Mouse (Mus musculus): ENCODE measurements at regions not wholly inside any gene's neighbourhood (a gene's known extent, or its start where the extent isn't known, plus 50 kb on each side); places are given as distances from the start of the nearest gene placed in this dataset.

DNA sequence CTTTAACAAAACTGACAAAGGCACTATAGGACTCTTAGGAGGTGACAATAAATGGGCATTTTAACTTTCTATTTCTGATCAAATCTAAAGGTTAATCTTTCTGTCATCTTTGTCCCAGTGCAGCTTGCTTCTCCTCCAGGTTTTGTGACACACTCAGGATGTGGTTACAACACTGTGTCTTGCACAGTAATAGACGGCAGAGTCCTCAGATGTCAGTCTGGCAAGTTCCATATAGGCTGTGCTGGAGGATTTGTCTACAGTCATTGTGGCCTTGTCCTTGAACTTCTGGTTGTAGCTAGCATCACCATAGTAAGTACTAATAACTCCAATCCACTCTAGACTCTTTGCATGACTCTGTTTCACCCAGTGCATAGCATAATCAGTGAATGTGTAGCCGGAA, 443.8 kb upstream of the Zfp386 start:
- TF ChIP-seq ZNF384 (IDR thresholded peaks at IDR 0.05; ENCODE audit: low read depth, low read length) (no peak), HCFC1 (IDR thresholded peaks at IDR 0.05; ENCODE audit: borderline replicate concordance, insufficient read depth, low read length) (no peak), ZC3H11A (IDR thresholded peaks at IDR 0.05; ENCODE audit: borderline replicate concordance, low read depth, low read length) (no peak), MAFK (IDR thresholded peaks at IDR 0.05; ENCODE audit: insufficient read depth, low read depth, low read length) (no peak)

Data from ES-E14 (cell line).